Mouse (Mus musculus) heart, adult 2 months (tissue): Measurements from ENCODE around the gene Tcp11l2.

Experiments
- CTCF ChIP-seq: fragments of 200-600 bp; IDR thresholded peaks from 2 replicates; pipeline ENCODE4 v1.8.1; 2022; ENCODE audit warnings: antibody characterized with exemption, mild to moderate bottlenecking, moderate library complexity
- POLR2A ChIP-seq: fragments of 200-500 bp; IDR thresholded peaks from 2 replicates; pipeline ENCODE4 v1.6.1; 2011; ENCODE audit warnings: mild to moderate bottlenecking, low read depth, low read length, control low read depth; ENCODE audit not compliant: insufficient read depth

GRCm38 (mm10) chr10:84645940-84646339 lies 69.5 kb downstream of the Tcp11l2 start:
- TF ChIP-seq POLR2A, result no peak
- no peak for TF ChIP-seq CTCF
